Mouse (Mus musculus) MEL (cell line): ENCODE measurements at regions not wholly inside any gene's neighbourhood (a gene's known extent, or its start where the extent isn't known, plus 50 kb on each side); places are given as distances from the start of the nearest gene placed in this dataset.

Source experiments
- DNase-seq: peaks from one replicate; pipeline ENCODE4 v3.0.0; 2011; ENCODE audit warnings: low read depth, low spot score
- H3K27ac ChIP-seq: 2 replicates; pipeline ENCODE4 v1.5.1; 2012; ENCODE audit warnings: low read depth, mild to moderate bottlenecking, control low read depth, low read length, moderate library complexity; ENCODE audit not compliant: control insufficient read depth
- H3K27me3 ChIP-seq, 2 experiments: fragments of 150-350 bp in 1 of 2; sonication (generic) in 1 of 2; 2 replicates each; pipeline ENCODE4 v1.6.1; 2012; ENCODE audit warnings: low read length in 2 of 2, mild to moderate bottlenecking in 2 of 2, improper control_type of control experiment in 1 of 2, moderate library complexity in 1 of 2; ENCODE audit not compliant: insufficient read depth in 2 of 2, control insufficient read depth in 1 of 2
- H3K36me3 ChIP-seq, 2 experiments: 2 replicates each; pipeline ENCODE4 v1.6.1; 2012 to 2014; ENCODE audit warnings: low read length in 2 of 2, improper control_type of control experiment in 1 of 2, inconsistent platforms in 1 of 2, mild to moderate bottlenecking in 1 of 2; ENCODE audit not compliant: insufficient read depth in 2 of 2, control insufficient read depth in 1 of 2
- H3K4me1 ChIP-seq, 2 experiments: fragments of 150-350 bp in 1 of 2; sonication (generic) in 1 of 2; 2 replicates each; pipeline ENCODE4 v1.6.1; 2012; ENCODE audit warnings: low read length in 2 of 2, improper control_type of control experiment in 1 of 2, mild to moderate bottlenecking in 1 of 2; ENCODE audit not compliant: insufficient read depth in 2 of 2, control insufficient read depth in 1 of 2
- H3K4me3 ChIP-seq, 2 experiments: fragments of 150-350 bp in 1 of 2; sonication (generic) in 1 of 2; 2 replicates each; pipeline ENCODE4 v1.5.1; 2012; ENCODE audit warnings: low read depth in 2 of 2, low read length in 2 of 2, mild to moderate bottlenecking in 2 of 2, moderate library complexity in 2 of 2, control low read depth in 1 of 2, improper control_type of control experiment in 1 of 2; ENCODE audit not compliant: control insufficient read depth in 1 of 2, insufficient read depth in 1 of 2
- H3K79me2 ChIP-seq: 2 replicates; pipeline ENCODE4 v1.6.1; 2012; ENCODE audit warnings: mild to moderate bottlenecking, low read length, moderate library complexity; ENCODE audit not compliant: control insufficient read depth, poor library complexity, insufficient read depth
- H3K9ac ChIP-seq: 2 replicates; pipeline ENCODE4 v1.6.1; 2012; ENCODE audit warnings: low read depth, mild to moderate bottlenecking, control low read depth, low read length, moderate library complexity; ENCODE audit not compliant: control insufficient read depth, poor library complexity, severe bottlenecking
- H3K9me3 ChIP-seq: fragments of 150-350 bp; sonication (generic); replicated peaks from 2 replicates; pipeline ENCODE4 v1.6.1; 2012; ENCODE audit warnings: mild to moderate bottlenecking, low read length, improper control_type of control experiment, moderate library complexity; ENCODE audit not compliant: insufficient read depth
- CHD1 ChIP-seq: IDR thresholded peaks from 2 replicates; pipeline ENCODE4 v1.6.1; 2012; ENCODE audit warnings: low read depth, mild to moderate bottlenecking, inconsistent platforms, low read length, improper control_type of control experiment
- ETS1 ChIP-seq: IDR thresholded peaks from 2 replicates; pipeline ENCODE4 v1.6.1; 2012; ENCODE audit warnings: low read depth, mild to moderate bottlenecking, inconsistent platforms, low read length, improper control_type of control experiment, moderate library complexity
- KAT2A ChIP-seq: conservative IDR thresholded peaks from 2 replicates; pipeline ENCODE4 v1.6.1; 2012; ENCODE audit warnings: low read depth, low read length, improper control_type of control experiment, inconsistent platforms
- MAFK ChIP-seq: IDR thresholded peaks from 2 replicates; pipeline ENCODE4 v1.6.1; 2011; ENCODE audit warnings: low read depth, mild to moderate bottlenecking, low read length, improper control_type of control experiment, borderline replicate concordance
- MAX ChIP-seq: IDR thresholded peaks from 2 replicates; pipeline ENCODE4 v1.6.1; 2011; ENCODE audit warnings: low read length, improper control_type of control experiment
- MAZ ChIP-seq: IDR thresholded peaks from 2 replicates; pipeline ENCODE4 v1.6.1; 2012; ENCODE audit warnings: low read depth, mild to moderate bottlenecking, inconsistent platforms, low read length, improper control_type of control experiment
- MEF2A ChIP-seq: IDR thresholded peaks from 2 replicates; pipeline ENCODE4 v1.6.1; 2014; ENCODE audit warnings: low read depth, mild to moderate bottlenecking, inconsistent platforms, low read length, improper control_type of control experiment; ENCODE audit not compliant: poor library complexity, insufficient replicate concordance, severe bottlenecking; ENCODE audit errors: extremely low read depth
- MXI1 ChIP-seq: IDR thresholded peaks from 2 replicates; pipeline ENCODE4 v1.6.1; 2011; ENCODE audit warnings: mild to moderate bottlenecking, low read depth, low read length, improper control_type of control experiment
- NELFE ChIP-seq: IDR thresholded peaks from 2 replicates; pipeline ENCODE4 v1.6.1; 2011; ENCODE audit warnings: low read depth, low read length, improper control_type of control experiment
- NRF1 ChIP-seq: IDR thresholded peaks from 2 replicates; pipeline ENCODE4 v1.6.1; 2014; ENCODE audit warnings: low read depth, mild to moderate bottlenecking, inconsistent platforms, low read length, improper control_type of control experiment, moderate library complexity; ENCODE audit not compliant: poor library complexity, insufficient read depth, severe bottlenecking
- POLR2A ChIP-seq, 2 experiments: IDR thresholded peaks; 2 replicates each; pipeline ENCODE4 v1.6.1; 2011 to 2012; ENCODE audit warnings: low read length in 2 of 2, mild to moderate bottlenecking in 2 of 2, control low read depth in 1 of 2, improper control_type of control experiment in 1 of 2, low read depth in 1 of 2, moderate library complexity in 1 of 2; ENCODE audit not compliant: control insufficient read depth in 1 of 2, insufficient read depth in 1 of 2, poor library complexity in 1 of 2
- POLR2AphosphoS2 ChIP-seq: IDR thresholded peaks from 2 replicates; pipeline ENCODE4 v1.6.1; 2011; ENCODE audit warnings: low read length, improper control_type of control experiment
- SMC3 ChIP-seq: IDR thresholded peaks from 2 replicates; pipeline ENCODE4 v1.6.1; 2011; ENCODE audit warnings: low read depth, low read length, improper control_type of control experiment
- TAL1 ChIP-seq: IDR thresholded peaks from 2 replicates; pipeline ENCODE4 v1.6.1; 2012; ENCODE audit warnings: mild to moderate bottlenecking, inconsistent platforms, low read length, moderate library complexity, mixed read lengths
- ZKSCAN1 ChIP-seq: IDR thresholded peaks from 2 replicates; pipeline ENCODE4 v1.6.1; 2012; ENCODE audit warnings: low read depth, mild to moderate bottlenecking, inconsistent platforms, low read length, improper control_type of control experiment, moderate library complexity
- ZMIZ1 ChIP-seq: IDR thresholded peaks from 2 replicates; pipeline ENCODE4 v1.6.1; 2012; ENCODE audit warnings: low read depth, mild to moderate bottlenecking, inconsistent platforms, low read length, improper control_type of control experiment, moderate library complexity

DNA sequence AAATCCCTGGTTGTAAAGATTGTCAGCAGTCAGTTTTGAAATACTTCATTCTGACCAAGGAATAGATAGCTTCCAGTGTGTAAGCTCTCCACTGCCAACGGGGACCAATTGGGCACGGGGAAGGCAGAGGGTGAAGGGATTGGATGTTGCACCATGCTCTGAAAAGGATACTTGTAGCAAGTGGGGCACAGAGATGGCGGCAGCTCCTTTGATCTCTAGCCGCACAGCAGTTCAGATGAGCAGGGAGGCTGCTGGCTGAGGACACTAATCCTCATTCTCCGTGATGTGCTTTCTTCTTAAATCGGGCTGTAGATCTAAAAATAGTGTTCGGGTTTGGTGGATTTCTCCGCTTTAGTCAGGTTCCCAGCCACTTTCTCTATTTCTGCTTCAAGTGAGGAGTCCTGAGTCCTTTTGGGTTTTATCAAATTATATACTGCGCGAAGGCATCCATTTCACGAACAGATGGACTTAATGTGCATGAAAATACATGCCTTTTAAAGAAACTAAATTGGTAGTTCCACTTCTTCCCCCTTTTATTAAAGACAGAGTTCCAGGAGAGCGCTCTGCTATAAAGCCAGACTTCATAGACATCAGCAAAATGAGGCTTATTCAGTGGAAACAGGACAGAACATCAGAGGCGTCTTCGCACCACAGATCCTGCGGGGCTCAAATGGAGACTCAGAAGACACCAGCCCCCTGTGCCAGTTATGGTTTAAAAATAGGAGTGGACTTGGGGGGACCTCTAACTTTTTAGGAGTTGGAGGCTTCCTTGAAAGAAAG, 225.1 kb upstream of the Klf4 start:
- H3K9ac ChIP-seq: no peak overlapping the region
- H3K36me3 ChIP-seq: no peaks in the 10 kb centered on the region
- no peak overlapping the region for H3K27ac ChIP-seq
- DNase-seq: no peak
- no peaks in the 10 kb centered on the region for H3K4me1 ChIP-seq
- H3K4me3 ChIP-seq: no peak overlapping the region
- no peaks in the 10 kb centered on the region for H3K79me2 ChIP-seq
- no peaks in the 10 kb centered on the region for H3K27me3 ChIP-seq
- H3K9me3 ChIP-seq: no peaks in the 10 kb centered on the region
- TF ChIP-seq POLR2AphosphoS2: no peak
- TF ChIP-seq CHD1: no peak
- no peak for TF ChIP-seq MAX
- no peak for TF ChIP-seq ETS1
- no peak for TF ChIP-seq MAFK
- no peak for TF ChIP-seq MEF2A
- TF ChIP-seq ZMIZ1: no peak

DNA sequence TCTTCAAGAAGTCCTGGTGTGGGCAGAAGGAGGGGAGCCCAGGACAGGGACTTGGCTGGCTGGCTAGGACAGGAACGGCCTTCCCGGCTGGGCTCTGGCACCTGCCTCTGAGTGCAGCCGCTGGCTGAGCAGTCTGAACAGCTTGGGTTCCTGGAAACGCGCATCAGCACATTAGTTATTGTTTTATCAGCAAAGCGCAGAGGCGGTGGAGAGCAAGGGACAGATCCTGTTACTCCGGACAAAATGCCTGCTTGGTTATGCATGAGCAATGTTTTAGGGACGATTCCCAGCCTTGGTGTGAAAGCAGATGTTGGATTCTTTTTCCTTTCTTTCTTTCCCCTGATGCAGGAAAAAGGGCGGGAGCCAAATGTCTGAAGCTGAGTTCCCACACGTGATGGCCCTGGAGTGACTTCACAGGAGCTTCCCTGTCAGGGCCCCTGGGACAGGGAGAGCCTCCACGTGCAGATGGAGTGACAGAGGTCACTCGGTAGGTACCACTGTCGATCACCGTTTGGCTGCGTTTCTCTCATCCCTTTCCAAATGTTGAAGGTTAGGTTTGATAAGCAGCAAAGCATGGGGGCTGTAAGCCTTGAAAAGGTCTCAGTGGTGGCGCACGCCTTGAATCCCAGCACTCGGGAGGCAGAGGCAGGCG, 217.8 kb upstream of the Klf4 start:
- no peaks in the 10 kb centered on the region for H3K79me2 ChIP-seq
- no peaks in the 10 kb centered on the region for H3K4me1 ChIP-seq
- H3K36me3 ChIP-seq: no peaks in the 10 kb centered on the region
- H3K4me3 ChIP-seq: no peak overlapping the region
- H3K27me3 ChIP-seq: no peaks in the 10 kb centered on the region
- no peak for DNase-seq
- TF ChIP-seq MXI1 (no peak), KAT2A (no peak), NELFE (no peak), ETS1 (no peak), TAL1 (no peak), ZKSCAN1 (no peak), POLR2AphosphoS2 (no peak), POLR2A (IDR thresholded peaks at IDR 0.05; ENCODE audit: control insufficient read depth in 1 of 2, insufficient read depth in 1 of 2, low read depth in 1 of 2, low read length in 2 of 2, poor library complexity in 1 of 2) (no peak)
- H3K27ac ChIP-seq: no peak overlapping the region
- H3K9ac ChIP-seq: no peak overlapping the region
- H3K9me3 ChIP-seq: no peaks in the 10 kb centered on the region

DNA sequence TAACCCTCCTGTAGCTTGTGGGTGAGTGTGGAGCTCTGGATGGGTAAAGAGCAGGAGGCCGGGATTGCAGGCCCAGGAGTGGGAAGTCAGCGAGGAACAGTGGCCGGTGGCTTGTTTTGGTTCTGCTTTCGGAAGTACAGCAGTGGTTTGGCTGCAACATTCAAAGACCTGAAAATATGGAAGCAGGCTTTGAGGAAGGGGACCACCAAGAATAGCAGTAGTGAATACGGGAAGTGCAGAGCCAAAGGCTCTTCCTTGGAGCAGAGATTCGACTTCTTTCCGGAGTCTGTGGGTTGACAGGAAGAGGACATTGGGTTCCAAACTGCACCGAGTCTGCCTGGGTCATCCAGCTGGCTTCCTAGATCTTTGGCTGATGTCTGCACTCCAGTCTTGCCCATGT, 209.1 kb upstream of the Klf4 start:
- Histone ChIP-seq H3K27ac (no peak overlapping the region), H3K4me3 (no peak overlapping the region), H3K9me3 (no peaks in the 10 kb centered on the region), H3K79me2 (no peaks in the 10 kb centered on the region), H3K4me1 (no peaks in the 10 kb centered on the region), H3K36me3 (no peaks in the 10 kb centered on the region), H3K9ac (no peak overlapping the region), H3K27me3 (no peaks in the 10 kb centered on the region)
- TF ChIP-seq MAFK (no peak), SMC3 (no peak), POLR2AphosphoS2 (no peak), MAZ (no peak), NRF1 (no peak)
- DNase-seq: no peak
